Mouse (Mus musculus) kidney, postnatal 0 days (tissue): ENCODE measurements around the gene Catsper4. TPM values are rescaled to one million over a fixed set of nuclear protein-coding genes. Genes with fewer than 3 reads are reported as not detected.
"Not testable (repeated sequence)": the region's sequence is repeated elsewhere in the genome, so short reads cannot be mapped to it uniquely, and the experiment has no call there.

Source experiments
- ATAC-seq: fragments of 200-750 bp; cut with Nextera tagmentation; replicated peaks from 2 replicates; pipeline ENCODE4 v1.8.0; 2017; ENCODE audit warnings: low read depth, moderate number of reproducible peaks, moderate TSS enrichment, moderate library complexity; ENCODE audit not compliant: low FRiP score
- DNase-seq: peaks from one replicate; pipeline ENCODE4 v3.0.0-alpha.2; 2016; ENCODE audit warnings: low spot score
- H3K27ac ChIP-seq: fragments of 300-500 bp; sonication (generic); 2 replicates; pipeline ENCODE4 v1.5.1; 2014; ENCODE audit warnings: mild to moderate bottlenecking
- H3K27me3 ChIP-seq: fragments of 300-500 bp; sonication (generic); 2 replicates; pipeline ENCODE4 v1.6.1; 2014; ENCODE audit warnings: low read length, mixed read lengths; ENCODE audit not compliant: insufficient read depth
- H3K36me3 ChIP-seq: fragments of 300-500 bp; sonication (generic); 2 replicates; pipeline ENCODE4 v1.6.1; 2014; ENCODE audit warnings: low read length, mixed read lengths; ENCODE audit not compliant: insufficient read depth
- H3K4me1 ChIP-seq: fragments of 300-500 bp; sonication (generic); replicated peaks from 2 replicates; pipeline ENCODE4 v1.6.1; 2014; ENCODE audit warnings: antibody characterized with exemption, low read length, mixed read lengths; ENCODE audit not compliant: insufficient read depth
- H3K4me2 ChIP-seq: fragments of 300-500 bp; sonication (generic); 2 replicates; pipeline ENCODE4 v1.6.1; 2014; ENCODE audit warnings: mild to moderate bottlenecking, low read length, moderate library complexity, mixed read lengths
- H3K4me3 ChIP-seq: fragments of 300-500 bp; sonication (generic); replicated peaks from 2 replicates; pipeline ENCODE4 v1.5.1; 2014; ENCODE audit warnings: low read depth, low read length
- H3K9ac ChIP-seq: fragments of 300-500 bp; sonication (generic); 2 replicates; pipeline ENCODE4 v1.6.1; 2014; ENCODE audit warnings: low read depth, low read length
- H3K9me3 ChIP-seq: fragments of 300-500 bp; sonication (generic); replicated peaks from 2 replicates; pipeline ENCODE4 v1.6.1; 2016; ENCODE audit warnings: low read length, inconsistent platforms, mixed read lengths
- CTCF ChIP-seq: IDR thresholded peaks from 2 replicates; pipeline ENCODE4 v1.5.1; 2016; ENCODE audit warnings: antibody characterized with exemption, low read depth, mild to moderate bottlenecking, moderate library complexity
- WGBS: fragments of 180-500 bp; shearing (Covaris S2); extraction: QIAGEN DNeasy Blood & Tissue Kit; methylation state at CpG from one replicate; pipeline ENCODE4 v1.1.7; 2014; 5-methylcytosine and 5-hydroxymethylcytosine counted together
- polyA plus RNA-seq: library from polyadenylated mRNA; unstranded; fragments of >200 nt; fragmentation: Nextera tagmentation; extraction: Ambion mirVana; gene quantifications from 2 replicates; pipeline ENCODE4 v1.2.1, GENCODE M21; 2015

Catsper4 gene
- polyA plus RNA-seq: 0.41 and 0.42 TPM in 2 replicates

- Histone ChIP-seq H3K9ac (no peak within 1 kb of the TSS), H3K36me3 (no peaks in the 10 kb centered on the region), H3K4me2 (no peak within 1 kb of the TSS), H3K9me3 (no peaks in the 10 kb centered on the region), H3K4me1 (0 out of 2 replicates have a peak, but pooled peaks cover 5% of the 10 kb centered on the region), H3K27me3 (no peaks in the 10 kb centered on the region), H3K4me3 (no peak within 1 kb of the TSS), H3K27ac (no peak within 1 kb of the TSS)
- ATAC-seq (no peak), DNase-seq (peak; percentile 69)
- 60% methylated on average over 8 of the region's 8 CpGs for WGBS
- TF ChIP-seq CTCF: peak; percentile 66
These were observed at the start of gene Catsper4 for GRCm38 (mm10) chr4:134227194-134227593. Catsper4 (minus strand) TSS chr4:134227383.

- H3K4me2 ChIP-seq: peak overlapping the region; percentile 27
- H3K27me3 ChIP-seq: no peaks in the 10 kb centered on the region
- H3K4me3 ChIP-seq: 0 out of 2 replicates have a peak overlapping the region, but pooled peaks have one; percentile 15
- DNase-seq (peak; percentile 66), ATAC-seq (no peak)
- no peaks in the 10 kb centered on the region for H3K9me3 ChIP-seq
- 0 out of 2 replicates have a peak overlapping the region, but pooled peaks have one; percentile 8 for H3K27ac ChIP-seq
- 0 out of 2 replicates have a peak, but pooled peaks cover 3% of the 10 kb centered on the region for H3K4me1 ChIP-seq
- TF ChIP-seq CTCF: no peak
- peaks cover 15% of the 10 kb centered on the region for H3K36me3 ChIP-seq
- H3K9ac ChIP-seq: no peak overlapping the region; the same call in 1 of the 2 replicates
- WGBS: 8% methylated on average over 14 of the region's 14 CpGs
These were observed 46.5 kb upstream of the Catsper4 start for GRCm38 (mm10) chr4:134273417-134274345.

DNA sequence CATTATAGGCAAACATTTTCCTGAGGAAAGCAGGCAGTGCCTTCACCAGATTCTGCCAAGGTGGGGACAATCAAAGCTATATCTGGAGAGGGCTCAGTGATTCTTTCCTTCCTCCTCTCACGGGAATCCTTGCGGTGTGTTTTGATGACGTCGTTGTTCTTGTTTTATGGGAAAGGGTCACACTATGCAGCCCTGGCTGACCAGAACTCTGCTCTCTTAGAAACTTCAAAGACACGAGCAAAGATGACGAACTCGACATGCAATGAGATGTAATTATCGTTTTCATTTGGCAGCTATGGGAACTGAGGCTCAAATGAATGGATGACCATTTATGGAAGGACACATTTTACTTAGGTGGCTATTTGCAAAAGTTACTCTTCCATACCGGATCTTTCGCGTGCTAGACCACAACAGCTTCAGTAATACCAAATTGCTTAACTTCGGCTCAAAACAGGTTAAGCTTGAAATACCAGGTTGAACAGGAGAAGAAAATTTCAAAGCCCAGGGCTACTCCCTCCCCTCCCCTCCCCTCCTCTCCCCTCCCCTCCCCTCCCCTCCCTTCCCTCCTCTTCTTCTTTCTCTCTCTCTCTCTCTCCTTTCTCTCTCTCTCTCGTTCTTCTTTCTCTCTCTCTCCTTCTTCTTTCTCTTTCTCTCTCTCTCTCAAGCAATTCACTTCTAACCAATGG lies 45.7 kb upstream of the Catsper4 start:
- no peak for TF ChIP-seq CTCF
- Histone ChIP-seq H3K36me3 (peaks cover 8% of the 10 kb centered on the region; the same call in 1 of the 2 replicates), H3K27me3 (no peaks in the 10 kb centered on the region), H3K27ac (0 out of 2 replicates have a peak overlapping the region, but pooled peaks have one; percentile 8), H3K9ac (no peak overlapping the region), H3K4me3 (0 out of 2 replicates have a peak overlapping the region, but pooled peaks have one; percentile 15), H3K4me2 (peak overlapping the region; percentile 27), H3K4me1 (0 out of 2 replicates have a peak, but pooled peaks cover 3% of the 10 kb centered on the region), H3K9me3 (no peaks in the 10 kb centered on the region)
- DNase-seq (peak; percentile 32), ATAC-seq (no peak)
- 12% methylated on average over 12 of the region's 13 CpGs for WGBS

DNA sequence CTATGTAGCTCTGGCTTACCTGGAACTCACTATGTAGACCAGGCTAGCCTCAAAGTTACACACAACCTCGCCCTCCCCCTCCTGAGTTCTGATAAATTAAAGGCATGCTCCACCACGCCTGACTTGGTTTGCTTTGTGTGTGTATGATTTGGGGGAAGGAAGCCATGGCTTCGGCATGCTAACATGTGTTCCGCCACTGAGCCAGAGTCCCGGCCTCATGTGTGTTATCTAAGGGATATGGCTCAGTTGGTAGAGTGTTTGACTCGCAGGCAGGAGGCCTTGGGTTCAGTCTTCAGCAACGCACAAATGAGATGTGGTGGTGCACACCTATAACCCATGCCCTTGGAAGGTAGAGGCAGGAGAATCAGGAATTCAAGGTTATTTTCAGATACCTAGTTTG lies 44.8 kb upstream of the Catsper4 start:
- ATAC-seq: no peak
- WGBS: 87% methylated on average over 7 of the region's 7 CpGs
- no peak overlapping the region for H3K9ac ChIP-seq

DNA sequence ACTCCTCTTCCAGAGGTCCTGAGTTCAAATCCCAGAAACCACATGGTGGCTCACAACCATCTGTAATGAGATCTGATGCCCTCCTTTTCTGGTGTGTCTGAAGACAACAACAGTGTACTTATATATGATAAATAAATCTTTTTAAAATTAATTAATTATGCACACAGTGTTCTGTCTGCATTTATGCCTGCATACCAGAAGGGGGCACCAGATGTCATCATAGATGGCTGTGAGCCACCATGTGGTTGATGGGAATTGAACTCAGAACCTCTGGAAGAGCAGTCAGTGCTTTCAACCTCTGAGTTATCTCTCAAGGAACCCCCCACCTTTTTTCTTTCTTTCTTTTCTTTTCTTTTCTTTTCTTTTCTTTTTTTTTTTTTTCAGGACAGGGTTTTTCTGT lies 42.4 kb upstream of the Catsper4 start:
- TF ChIP-seq CTCF: peak; percentile 61
- not testable (repeated sequence) for H3K4me1 ChIP-seq, DNase-seq, H3K27ac ChIP-seq, H3K9ac ChIP-seq, H3K9me3 ChIP-seq, ATAC-seq, H3K27me3 ChIP-seq, H3K36me3 ChIP-seq, H3K4me2 ChIP-seq, H3K4me3 ChIP-seq

More for the DNA sequence above, 44.8 kb upstream of the Catsper4 start:
- Histone ChIP-seq H3K9me3 (no peaks in the 10 kb centered on the region), H3K4me1 (0 out of 2 replicates have a peak, but pooled peaks cover 3% of the 10 kb centered on the region), H3K27me3 (no peaks in the 10 kb centered on the region), H3K36me3 (peaks cover 5% of the 10 kb centered on the region; the same call in 1 of the 2 replicates), H3K4me3 (no peak overlapping the region), H3K4me2 (no peak overlapping the region), H3K27ac (no peak overlapping the region)
- no peak for TF ChIP-seq CTCF
- no peak for DNase-seq

DNA sequence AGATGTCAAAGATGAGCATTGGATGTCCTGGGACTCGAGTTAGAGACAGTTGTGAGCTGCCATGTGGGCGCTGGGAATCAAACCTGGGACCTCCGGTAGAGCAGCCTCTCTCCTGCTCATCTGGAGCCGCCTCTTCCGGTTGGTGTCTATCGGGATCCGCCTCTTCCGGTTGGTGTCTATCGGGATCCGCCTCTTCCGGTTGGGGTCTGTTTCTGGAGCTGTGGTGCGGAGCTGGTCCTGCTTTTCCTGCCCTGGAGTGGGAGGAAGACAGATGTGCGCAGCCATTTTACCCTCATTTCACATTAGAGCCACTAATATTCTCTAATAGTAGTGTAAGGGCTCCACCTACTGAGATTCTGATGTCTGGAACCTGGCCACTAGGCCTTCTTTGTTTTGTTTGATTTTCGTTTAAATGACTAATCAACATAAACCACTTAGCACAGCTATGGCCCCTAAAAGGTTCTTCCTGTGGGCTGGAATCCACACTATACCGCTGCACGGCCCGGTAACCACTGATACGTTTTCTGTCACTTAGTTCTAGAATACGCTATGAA lies 41.0 kb upstream of the Catsper4 start:
- Histone ChIP-seq H3K4me2 (no peak overlapping the region), H3K4me3 (no peak overlapping the region), H3K27ac (no peak overlapping the region), H3K4me1 (0 out of 2 replicates have a peak, but pooled peaks cover 3% of the 10 kb centered on the region), H3K36me3 (no peaks in the 10 kb centered on the region), H3K27me3 (no peaks in the 10 kb centered on the region), H3K9ac (no peak overlapping the region), H3K9me3 (no peaks in the 10 kb centered on the region)
- DNase-seq (no peak), ATAC-seq (no peak)
- TF ChIP-seq CTCF: peak; percentile 47
- WGBS: 72% methylated on average over 19 of the region's 19 CpGs
